Mouse (Mus musculus) small intestine, adult 2 months (tissue): ENCODE results near the gene Sncg.

Source experiments
- CTCF ChIP-seq: fragments of 200-500 bp; IDR thresholded peaks from 2 replicates; pipeline ENCODE4 v1.5.1; 2012; ENCODE audit warnings: low read depth, mild to moderate bottlenecking, control low read depth, inconsistent platforms, low read length, moderate library complexity, mixed read lengths; ENCODE audit not compliant: insufficient replicate concordance, insufficient read length; ENCODE audit errors: extremely low read depth
- POLR2A ChIP-seq: fragments of 200-500 bp; IDR thresholded peaks from 2 replicates; pipeline ENCODE4 v1.6.1; 2012; ENCODE audit warnings: low read depth, mild to moderate bottlenecking, control low read depth, inconsistent platforms, low read length, moderate library complexity

DNA sequence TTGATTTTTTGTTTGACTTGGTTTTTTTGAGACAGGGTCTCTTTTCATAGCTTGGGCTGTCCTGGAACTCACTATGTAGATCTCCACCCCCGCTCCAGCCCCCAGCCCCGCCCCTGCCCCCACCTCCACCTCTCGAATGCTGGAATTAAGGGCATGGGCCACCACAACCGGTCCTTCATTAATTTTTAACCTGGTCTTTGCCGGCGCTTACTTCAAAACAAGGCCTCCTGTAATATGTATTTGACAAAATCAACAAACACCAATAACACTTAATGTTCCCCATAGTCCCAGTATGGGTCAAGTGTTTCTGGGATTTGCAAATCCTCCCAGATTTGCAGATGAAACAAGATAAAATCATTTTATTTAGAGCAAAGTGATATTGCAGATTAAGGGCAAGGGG, 14.3 kb downstream of the Sncg start:
- TF ChIP-seq POLR2A = no peak
- TF ChIP-seq CTCF = no peak
